Mouse (Mus musculus): ENCODE results near the gene Ccar1.

DNA sequence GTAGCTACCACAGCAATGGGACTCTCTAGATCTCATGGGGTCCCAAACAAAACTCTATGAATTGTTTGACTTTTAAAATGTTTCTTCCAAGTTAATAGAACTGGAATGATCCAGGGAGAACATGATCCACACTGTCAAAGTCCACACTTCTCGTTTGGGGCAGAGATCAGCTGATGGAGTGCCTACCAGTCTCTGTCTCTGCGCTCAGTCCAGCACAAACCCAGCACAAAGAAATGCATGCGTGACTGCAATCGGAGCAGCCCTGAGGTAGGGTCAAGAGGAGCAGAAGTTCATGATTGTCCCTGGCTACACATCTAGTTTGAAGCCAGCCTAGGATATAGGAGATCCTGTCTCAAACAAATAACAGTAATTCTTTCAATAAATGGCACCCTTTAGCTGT is 31.3 kb upstream of the Ccar1 start:
- TF ChIP-seq CTCF (conservative IDR thresholded peaks at IDR 0.05; ENCODE audit: insufficient read depth, insufficient read length, low read depth, low read length) (no peak), POLR2A (IDR thresholded peaks at IDR 0.05; ENCODE audit: low read depth, low read length) (no peak)
